Mouse (Mus musculus) lung, postnatal 0 days (tissue): Measurements from ENCODE around the gene Idua. TPM values are rescaled to one million over a fixed set of nuclear protein-coding genes. Genes with fewer than 3 reads are reported as not detected.

ENCODE experiments used
- ATAC-seq: fragments of 200-750 bp; cut with Nextera tagmentation; 2 replicates; pipeline ENCODE4 v1.8.0; 2017; ENCODE audit warnings: moderate library complexity
- DNase-seq: peaks from one replicate; pipeline ENCODE4 v3.0.0-alpha.2; 2016; ENCODE audit warnings: low spot score
- H3K27ac ChIP-seq: fragments of 300-500 bp; sonication (generic); 2 replicates; pipeline ENCODE4 v1.5.1; 2014; ENCODE audit warnings: antibody characterized with exemption, mild to moderate bottlenecking, low read length, mixed read lengths
- H3K27me3 ChIP-seq: fragments of 300-500 bp; sonication (generic); replicated peaks from 2 replicates; pipeline ENCODE4 v1.6.1; 2014; ENCODE audit warnings: low read length, mixed read lengths; ENCODE audit not compliant: insufficient read depth
- H3K36me3 ChIP-seq: fragments of 300-500 bp; sonication (generic); 2 replicates; pipeline ENCODE4 v1.6.1; 2014; ENCODE audit warnings: low read length, mixed read lengths; ENCODE audit not compliant: insufficient read depth
- H3K4me1 ChIP-seq: fragments of 300-500 bp; sonication (generic); 2 replicates; pipeline ENCODE4 v1.6.1; 2014; ENCODE audit warnings: antibody characterized with exemption, low read depth, low read length, mixed read lengths; ENCODE audit not compliant: insufficient read depth
- H3K4me2 ChIP-seq: fragments of 300-500 bp; sonication (generic); replicated peaks from 2 replicates; pipeline ENCODE4 v1.6.1; 2014; ENCODE audit warnings: low read depth, mild to moderate bottlenecking, low read length, moderate library complexity, mixed read lengths
- H3K4me3 ChIP-seq: fragments of 300-500 bp; sonication (generic); 2 replicates; pipeline ENCODE4 v1.5.1; 2014; ENCODE audit warnings: low read depth, low read length
- H3K9ac ChIP-seq: fragments of 300-500 bp; sonication (generic); replicated peaks from 2 replicates; pipeline ENCODE4 v1.6.1; 2014; ENCODE audit warnings: low read depth, mild to moderate bottlenecking
- H3K9me3 ChIP-seq: fragments of 300-500 bp; sonication (generic); 2 replicates; pipeline ENCODE4 v1.6.1; 2016; ENCODE audit warnings: low read length, mixed read lengths
- CTCF ChIP-seq: IDR thresholded peaks from 2 replicates; pipeline ENCODE4 v1.5.1; 2016; ENCODE audit warnings: antibody characterized with exemption, mild to moderate bottlenecking
- EP300 ChIP-seq: IDR thresholded peaks from 2 replicates; pipeline ENCODE4 v1.6.1; 2016; ENCODE audit warnings: antibody characterized with exemption, mild to moderate bottlenecking, control low read depth
- WGBS: fragments of 180-500 bp; shearing (Covaris S2); extraction: QIAGEN DNeasy Blood & Tissue Kit; methylation state at CpG from one replicate; pipeline ENCODE4 v1.1.7; 2014; 5-methylcytosine and 5-hydroxymethylcytosine counted together
- polyA plus RNA-seq: library from polyadenylated mRNA; unstranded; fragments of >200 nt; fragmentation: Nextera tagmentation; extraction: Ambion mirVana; gene quantifications from 2 replicates; pipeline ENCODE4 v1.2.1, GENCODE M21; 2015

The Idua gene
- polyA plus RNA-seq = 7.1 and 8.2 TPM in 2 replicates

DNA sequence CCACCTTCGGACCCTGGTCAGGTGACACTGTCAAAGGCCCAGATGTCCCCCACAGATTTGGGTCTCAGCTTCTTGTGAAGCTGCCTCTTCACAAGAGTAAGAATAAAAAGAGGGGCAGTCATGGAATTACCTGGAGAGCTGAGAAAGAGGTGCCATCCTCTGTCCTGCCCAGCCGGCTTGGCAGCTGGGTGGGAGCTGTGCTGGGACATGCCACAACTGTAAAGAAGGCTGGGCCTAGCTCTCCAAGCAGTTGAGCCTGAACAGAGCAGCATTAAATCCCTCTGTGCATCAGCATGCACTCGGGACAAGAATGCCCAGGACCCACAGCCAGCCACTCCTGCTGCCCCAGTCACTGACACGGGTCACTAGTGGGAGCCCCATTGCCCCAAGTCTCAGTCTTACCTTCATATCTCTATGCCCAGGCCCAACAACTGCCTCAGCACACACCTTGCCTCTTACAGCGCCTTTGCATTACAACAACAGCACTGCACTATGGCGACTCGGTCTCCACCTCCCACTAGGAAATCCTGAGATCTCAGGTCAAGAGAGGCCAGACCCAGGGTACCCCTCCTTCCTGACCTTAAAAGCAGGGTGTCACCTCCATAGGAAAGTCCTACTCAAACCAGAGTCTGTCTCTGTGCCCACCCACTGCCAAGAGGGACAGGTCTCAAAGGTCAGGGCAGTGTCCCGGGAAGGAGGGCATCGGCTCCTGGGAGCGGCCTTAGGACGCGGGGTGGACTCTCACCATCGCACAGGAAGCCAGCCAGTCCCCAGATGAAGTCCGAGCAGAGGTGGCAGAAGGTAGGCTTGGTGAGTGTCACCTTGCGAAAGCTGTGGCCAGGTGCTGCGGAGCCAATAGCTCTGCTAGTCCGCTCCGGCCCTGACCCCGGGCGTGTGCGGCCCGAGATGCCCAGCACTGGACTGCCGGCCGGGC is at the start of gene Idua:
Gene Idua (plus strand): TSS at position 634 of the 934 bp plus-strand sequence.
- Histone ChIP-seq H3K4me1 (peaks cover 8% of the 10 kb centered on the region; the same call in 1 of the 2 replicates), H3K9ac (peak within 1 kb of the TSS; percentile 85), H3K9me3 (no peaks in the 10 kb centered on the region), H3K36me3 (peaks cover 5% of the 10 kb centered on the region; the same call in 1 of the 2 replicates), H3K4me3 (peak within 1 kb of the TSS; percentile 66), H3K27me3 (no peaks in the 10 kb centered on the region), H3K27ac (peak within 1 kb of the TSS; percentile 74), H3K4me2 (peak within 1 kb of the TSS; percentile 87)
- TF ChIP-seq CTCF = no peak
- TF ChIP-seq EP300 = no peak
- ATAC-seq (peak; percentile 71), DNase-seq (no peak)
- 10% methylated on average over 23 of the region's 24 CpGs for WGBS

DNA sequence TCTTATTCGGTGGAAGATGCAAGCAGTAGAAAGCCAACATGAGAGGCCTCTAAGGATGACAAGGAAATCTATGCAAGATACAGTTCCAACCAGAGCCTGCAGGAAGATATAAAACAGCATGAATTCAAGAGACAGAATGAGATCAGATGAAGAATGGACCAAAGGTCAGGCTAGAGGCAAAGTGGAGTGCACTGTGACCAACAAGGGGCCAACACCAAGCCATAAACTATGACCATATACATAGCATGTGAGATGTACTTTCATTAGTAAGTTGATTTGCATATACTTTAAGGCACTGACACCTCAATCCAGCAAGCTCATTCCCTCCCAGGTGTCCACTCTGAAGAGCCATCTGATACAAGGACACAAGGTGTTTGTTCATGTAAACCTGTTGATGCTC is 49.7 kb upstream of the Idua start:
- no peak overlapping the region for H3K4me2 ChIP-seq
- no peaks in the 10 kb centered on the region for H3K9me3 ChIP-seq
- no peak overlapping the region for H3K4me3 ChIP-seq
- no peaks in the 10 kb centered on the region for H3K27me3 ChIP-seq
- no peak for DNase-seq
- peaks cover 67% of the 10 kb centered on the region for H3K36me3 ChIP-seq
- H3K9ac ChIP-seq = no peak overlapping the region
- WGBS = 92% methylated on average over 1 of the region's 1 CpGs
- TF ChIP-seq CTCF (no peak), EP300 (no peak)
- ATAC-seq = no peak
- no peak overlapping the region for H3K27ac ChIP-seq
- H3K4me1 ChIP-seq = no peaks in the 10 kb centered on the region

DNA sequence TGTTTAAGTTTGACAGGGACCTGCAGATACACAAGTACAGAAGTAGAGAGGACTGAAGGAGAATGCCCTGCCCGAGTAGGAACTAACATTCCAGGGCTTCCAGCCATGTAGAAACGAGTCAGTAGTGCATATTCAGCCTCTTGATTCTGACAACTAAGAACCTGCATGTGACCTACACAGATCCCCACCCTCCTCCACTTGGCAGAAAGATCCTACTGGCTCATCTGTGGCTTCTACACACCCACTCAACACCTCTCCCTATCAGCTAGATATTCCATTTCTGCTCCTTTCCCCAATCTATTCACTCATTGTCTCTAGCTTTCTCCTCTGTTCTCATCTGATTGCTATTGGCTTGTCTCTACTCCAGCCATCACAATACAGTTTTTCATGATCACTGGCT is 38.3 kb upstream of the Idua start:
- no peaks in the 10 kb centered on the region for H3K27me3 ChIP-seq
- H3K36me3 ChIP-seq = peaks cover 25% of the 10 kb centered on the region
- ATAC-seq (no peak), DNase-seq (no peak)
- no peak overlapping the region for H3K27ac ChIP-seq
- no peak overlapping the region for H3K4me2 ChIP-seq
- H3K4me1 ChIP-seq = no peaks in the 10 kb centered on the region; the same call in 1 of the 2 replicates
- no peak for TF ChIP-seq EP300
- no peak for TF ChIP-seq CTCF
- H3K9me3 ChIP-seq = no peaks in the 10 kb centered on the region
- no peak overlapping the region for H3K4me3 ChIP-seq
- no peak overlapping the region for H3K9ac ChIP-seq
- 47% methylated on average over 2 of the region's 2 CpGs for WGBS

DNA sequence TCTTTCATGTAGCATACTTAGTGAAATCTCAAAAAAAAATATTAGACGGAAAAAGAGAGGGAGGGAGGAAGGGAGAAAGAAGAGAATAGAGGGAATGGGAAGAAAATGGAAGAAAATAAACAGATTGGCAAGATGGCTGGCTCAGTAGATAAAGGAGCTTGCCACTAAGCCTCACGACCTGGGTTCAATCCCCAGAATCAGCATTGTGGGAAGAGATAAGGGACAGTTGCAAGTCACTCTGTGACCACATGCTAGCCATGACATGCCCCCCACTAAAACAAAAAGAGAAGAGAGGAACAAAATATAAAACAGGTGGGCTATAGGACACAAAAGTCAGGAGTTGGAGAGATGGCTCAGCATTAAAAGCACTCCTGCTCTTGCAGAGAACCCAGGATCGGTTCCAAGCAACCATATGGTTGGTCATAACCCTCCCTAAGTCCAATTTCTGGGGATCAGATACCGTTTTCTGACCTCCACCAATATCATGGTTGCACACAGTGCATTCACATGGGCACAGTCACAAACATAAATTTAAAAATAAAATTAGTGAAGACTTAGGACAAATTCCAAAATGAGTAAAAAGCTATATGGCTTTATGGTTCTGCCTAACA is 34.0 kb upstream of the Idua start:
- H3K4me3 ChIP-seq = no peak overlapping the region
- 82% methylated on average over 4 of the region's 4 CpGs for WGBS
- no peak overlapping the region for H3K27ac ChIP-seq
- no peak overlapping the region for H3K9ac ChIP-seq
- H3K9me3 ChIP-seq = no peaks in the 10 kb centered on the region
- DNase-seq (no peak), ATAC-seq (no peak)
- peaks cover 15% of the 10 kb centered on the region; the same call in 1 of the 2 replicates for H3K4me1 ChIP-seq
- no peaks in the 10 kb centered on the region for H3K27me3 ChIP-seq
- TF ChIP-seq EP300 = no peak
- no peak for TF ChIP-seq CTCF
- peaks cover 23% of the 10 kb centered on the region for H3K36me3 ChIP-seq
- H3K4me2 ChIP-seq = no peak overlapping the region

DNA sequence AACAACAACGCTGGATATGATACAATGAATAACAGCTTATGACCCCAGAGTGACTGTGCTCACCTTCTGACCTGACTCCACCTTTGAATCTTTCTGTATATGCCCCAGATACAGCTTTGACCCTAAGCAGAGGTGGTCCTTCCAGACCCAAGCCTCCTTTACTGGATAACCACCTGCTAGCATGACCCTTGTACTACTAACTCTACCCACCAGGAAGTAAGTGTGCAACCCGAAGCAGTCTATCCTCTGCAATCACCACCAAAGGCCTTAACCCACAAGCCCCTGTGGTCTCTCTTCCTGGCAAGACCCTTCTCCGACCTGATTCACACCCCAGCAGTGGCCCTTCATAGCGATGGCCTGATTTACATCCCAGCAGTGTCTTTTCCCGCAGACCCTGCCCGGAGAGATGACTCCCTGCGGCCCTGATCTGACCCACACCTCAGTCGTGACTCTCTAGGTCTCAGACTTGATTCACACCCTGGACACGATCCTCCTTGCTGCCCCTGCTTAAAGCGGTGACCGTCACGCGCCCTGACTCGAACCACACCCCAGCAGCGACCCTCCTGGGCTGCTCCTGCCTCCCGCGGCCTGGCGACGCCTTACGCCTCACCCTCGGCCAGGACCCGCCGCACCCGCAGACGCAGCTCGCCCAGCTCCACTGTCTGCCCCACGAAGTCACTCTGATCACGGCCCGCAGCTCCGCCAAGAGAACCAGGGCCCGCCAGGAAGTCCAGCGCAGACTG is 31.1 kb upstream of the Idua start:
- peaks cover 15% of the 10 kb centered on the region; the same call in 1 of the 2 replicates for H3K4me1 ChIP-seq
- H3K4me2 ChIP-seq = peak overlapping the region; percentile 90
- peaks cover 1% of the 10 kb centered on the region for H3K36me3 ChIP-seq
- ATAC-seq (peak; percentile 77), DNase-seq (peak; percentile 54)
- no peak for TF ChIP-seq EP300
- TF ChIP-seq CTCF = no peak; the same call in 1 of the 2 replicates
- H3K9me3 ChIP-seq = no peaks in the 10 kb centered on the region
- H3K27me3 ChIP-seq = no peaks in the 10 kb centered on the region
- H3K4me3 ChIP-seq = peak overlapping the region; percentile 93
- peak overlapping the region; percentile 92 for H3K27ac ChIP-seq
- H3K9ac ChIP-seq = peak overlapping the region; percentile 95
- WGBS = under 1% methylated on average over 32 of the region's 32 CpGs
